Comparison of ENCODE assay signal across 8 mouse cellular contexts in genomic region chr17:85679651-85680050, GRCm38 (mm10). TPM values are rescaled to one million over a fixed set of nuclear protein-coding genes. Genes with fewer than 3 reads are reported as not detected.
DNase-seq lines count a peak whose midpoint lies in the region; ATAC-seq and TF ChIP-seq lines count a peak whose summit lies in the region.

No protein-coding gene starts in this region.

- peaks cover 70% of the 10 kb centered on the region for H3K27me3 ChIP-seq in lung, embryonic 14.5 days (ENCODE audit: insufficient read depth, low read length)
- peaks cover 68% of the 10 kb centered on the region for H3K27me3 ChIP-seq in intestine, postnatal 0 days (replicated peaks; ENCODE audit: control insufficient read depth, insufficient read depth, low read length)
- peaks cover 98% of the 10 kb centered on the region for H3K27me3 ChIP-seq in neural tube, embryonic 13.5 days
- H3K27me3 ChIP-seq in cerebellum, adult 2 months (ENCODE audit: control insufficient read depth, insufficient read depth, low read length) = peaks cover 10% of the 10 kb centered on the region; the same call in 1 of the 2 replicates

- peak overlapping the region; percentile 23 for H3K4me3 ChIP-seq in lung, embryonic 14.5 days (ENCODE audit: low read depth, low read length)
- H3K4me3 ChIP-seq in embryonic fibroblast, embryonic 13.5 days (ENCODE audit: insufficient read depth, low read length) = no peak overlapping the region
- H3K4me3 ChIP-seq in intestine, postnatal 0 days (ENCODE audit: low read depth, low read length) = 0 out of 2 replicates have a peak overlapping the region, but pooled peaks have one; percentile 7
- no peak overlapping the region for H3K4me3 ChIP-seq in neural tube, embryonic 13.5 days
- H3K4me3 ChIP-seq in cerebellum, adult 2 months (replicated peaks; ENCODE audit: insufficient read depth, low read depth, low read length) = no peak overlapping the region

- no peak overlapping the region for H3K27ac ChIP-seq in lung, embryonic 14.5 days (ENCODE audit: low read depth)
- H3K27ac ChIP-seq in embryonic fibroblast, embryonic 13.5 days (ENCODE audit: insufficient read depth, low read length) = no peak overlapping the region
- H3K27ac ChIP-seq in intestine, postnatal 0 days (ENCODE audit: low read depth, low read length) = no peak overlapping the region
- H3K27ac ChIP-seq in neural tube, embryonic 13.5 days (replicated peaks) = no peak overlapping the region
- no peak overlapping the region for H3K27ac ChIP-seq in cerebellum, adult 2 months (ENCODE audit: insufficient read depth, low read length)

- peak; percentile 81 for DNase-seq in lung, embryonic 14.5 days
- no peak for DNase-seq in lung, postnatal 25 days (ENCODE audit: low spot score)
- no peak for DNase-seq in cerebellum, adult 11-12 months
- no peak for DNase-seq in cerebellum, adult 2 months
- DNase-seq in left cerebral cortex, adult 18-20 months (ENCODE audit: low spot score in 2 of 2) = no peak

- peak; percentile 72; the same call in 1 of the 2 replicates for ATAC-seq in lung, embryonic 14.5 days (ENCODE audit: insufficient read depth)
- ATAC-seq in intestine, postnatal 0 days = no peak
- ATAC-seq in neural tube, embryonic 13.5 days (ENCODE audit: low read depth) = no peak

- no peaks in the 10 kb centered on the region for H3K36me3 ChIP-seq in lung, embryonic 14.5 days (ENCODE audit: insufficient read depth)
- H3K36me3 ChIP-seq in intestine, postnatal 0 days (ENCODE audit: control insufficient read depth, insufficient read depth) = no peaks in the 10 kb centered on the region
- H3K36me3 ChIP-seq in neural tube, embryonic 13.5 days = no peaks in the 10 kb centered on the region

- peak overlapping the region; percentile 50 for H3K4me2 ChIP-seq in lung, embryonic 14.5 days
- H3K4me2 ChIP-seq in intestine, postnatal 0 days (replicated peaks; ENCODE audit: low read depth) = 0 out of 2 replicates have a peak overlapping the region, but pooled peaks have one; percentile 3
- H3K4me2 ChIP-seq in neural tube, embryonic 13.5 days = peak overlapping the region; percentile 21; the same call in 1 of the 2 replicates

- no peak for TF ChIP-seq POLR2A in embryonic fibroblast, embryonic 13.5 days (IDR thresholded peaks at IDR 0.05; ENCODE audit: low read depth, low read length)
- TF ChIP-seq POLR2A in cerebellum, adult 2 months (IDR thresholded peaks at IDR 0.05; ENCODE audit: borderline replicate concordance, insufficient read depth, low read length) = no peak

- H3K4me1 ChIP-seq in lung, embryonic 14.5 days (ENCODE audit: insufficient read depth) = no peaks in the 10 kb centered on the region
- H3K4me1 ChIP-seq in embryonic fibroblast, embryonic 13.5 days (ENCODE audit: control insufficient read depth, insufficient read depth, low read length) = no peaks in the 10 kb centered on the region
- H3K4me1 ChIP-seq in intestine, postnatal 0 days (replicated peaks; ENCODE audit: control insufficient read depth, insufficient read depth, low read length) = no peaks in the 10 kb centered on the region
- peaks cover 6% of the 10 kb centered on the region; the same call in 1 of the 2 replicates for H3K4me1 ChIP-seq in neural tube, embryonic 13.5 days (replicated peaks)
- no peaks in the 10 kb centered on the region for H3K4me1 ChIP-seq in cerebellum, adult 2 months (ENCODE audit: control insufficient read depth, insufficient read depth, low read length)

- H3K9ac ChIP-seq in lung, embryonic 14.5 days = peak overlapping the region; percentile 6; the same call in 1 of the 2 replicates
- no peak overlapping the region for H3K9ac ChIP-seq in intestine, postnatal 0 days (ENCODE audit: low read depth, low read length)
- H3K9ac ChIP-seq in neural tube, embryonic 13.5 days = no peak overlapping the region

- no peaks in the 10 kb centered on the region for H3K9me3 ChIP-seq in lung, embryonic 14.5 days (ENCODE audit: low read depth, low read length)
- H3K9me3 ChIP-seq in intestine, postnatal 0 days (ENCODE audit: control insufficient read depth) = no peaks in the 10 kb centered on the region
- no peaks in the 10 kb centered on the region for H3K9me3 ChIP-seq in neural tube, embryonic 13.5 days

- WGBS in lung, embryonic 14.5 days = 2% methylated on average over 15 of the region's 15 CpGs
- WGBS in intestine, postnatal 0 days = 6% methylated on average over 15 of the region's 15 CpGs
- 1% methylated on average over 15 of the region's 15 CpGs for WGBS in neural tube, embryonic 13.5 days
- 2% methylated on average over 15 of the region's 15 CpGs for WGBS in cerebellum, adult 2 months

- TF ChIP-seq CTCF in lung, embryonic 14.5 days (IDR thresholded peaks at IDR 0.05; ENCODE audit: low read depth) = peak; percentile 60
- TF ChIP-seq CTCF in embryonic fibroblast, embryonic 13.5 days (IDR thresholded peaks at IDR 0.05; ENCODE audit: borderline replicate concordance, insufficient read depth, low read length) = peak; percentile 24; the same call in 1 of the 2 replicates
- peak; percentile 58 for TF ChIP-seq CTCF in intestine, postnatal 0 days (IDR thresholded peaks at IDR 0.05; ENCODE audit: low read depth)
- no peak for TF ChIP-seq CTCF in cerebellum, adult 2 months (IDR thresholded peaks at IDR 0.05; ENCODE audit: borderline replicate concordance, insufficient read depth, low read depth, low read length)

RNA-seq across cellular contexts. Expression of gene Six2, which starts 8.4 kb away (rescaled TPM):
- 0.26 TPM in 1 of 2 replicates, not detected in the other for polyA plus RNA-seq in lung, embryonic 14.5 days (2014; fragmentation: Nextera tagmentation; extraction: Ambion mirVana)
- 5.0 and 8.9 TPM in 2 replicates for polyA plus RNA-seq in embryonic fibroblast, embryonic 13.5 days (2011; ENCODE audit: insufficient read length, low read depth, missing spikeins)
- polyA plus RNA-seq in intestine, postnatal 0 days (2015; fragmentation: Nextera tagmentation; extraction: Ambion mirVana) = 0.05 and 0.18 TPM in 2 replicates
- polyA plus RNA-seq in neural tube, embryonic 13.5 days (2015; fragmentation: Nextera tagmentation; extraction: Ambion mirVana) = 0.45 TPM in 1 of 2 replicates, not detected in the other
- 0.06 and 0.07 TPM in 2 replicates for polyA plus RNA-seq in cerebellum, adult 2 months (2012; rRNA removed)
- under 1 TPM; 0.87 to 0.93 TPM for total RNA-seq in left cerebral cortex, adult 18-20 months (2021)

Comparison
In these comparisons a context has a peak if more than half of its experiments do, and no peak if none do; other contexts are left out.
1. H3K4me3 ChIP-seq: peak in lung, embryonic 14.5 days (single experiment) and intestine, postnatal 0 days (single experiment); none in embryonic fibroblast, embryonic 13.5 days (single experiment), neural tube, embryonic 13.5 days (single experiment) and cerebellum, adult 2 months (single experiment).
2. Peak in every context shown above with its lines, with median percentiles within 50 percentile points of each other: H3K4me2 ChIP-seq.